Mouse (Mus musculus) thymus, postnatal 10 days (tissue): Measurements from ENCODE around the gene Treml1.
"Not testable (repeated sequence)": the region's sequence is repeated elsewhere in the genome, so short reads cannot be mapped to it uniquely, and the experiment has no call there.

Source experiments
- DNase-seq, 2 experiments: peaks; one replicate each; pipeline ENCODE4 v3.0.0; 2021; ENCODE audit warnings: low spot score in 2 of 2

Gene Treml1

GRCm38 (mm10) chr17:48359616-48360015 is at the start of gene Treml1:
Gene Treml1, plus strand, starts transcription at chr17:48359916.
- no peak for DNase-seq

DNA sequence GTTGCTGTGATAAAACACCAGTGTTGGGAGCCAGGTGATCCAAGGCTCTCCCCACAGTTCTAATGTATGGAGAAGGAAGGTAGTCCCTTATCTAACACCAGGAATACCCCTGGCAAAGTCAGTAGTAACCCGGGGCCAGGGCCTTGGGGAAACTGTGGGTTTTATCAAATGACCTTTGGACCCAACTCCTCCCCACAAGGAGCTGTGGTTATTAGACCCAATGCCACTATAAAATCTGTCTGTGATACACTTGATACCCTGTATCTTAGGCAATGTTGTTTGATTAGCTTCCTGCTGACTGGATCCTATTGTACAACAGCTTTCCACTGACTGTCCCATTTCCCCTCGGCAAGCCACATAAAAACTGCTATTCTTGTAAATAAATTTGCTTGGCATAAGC is 47.6 kb upstream of the Treml1 start:
- no peak for DNase-seq

- DNase-seq = not testable (repeated sequence)
These were observed 43.7 kb upstream of the Treml1 start, which contains the start of gene B430306N03Rik for GRCm38 (mm10) chr17:48315905-48316579. Gene B430306N03Rik, plus strand, starts transcription at chr17:48316141.

DNA sequence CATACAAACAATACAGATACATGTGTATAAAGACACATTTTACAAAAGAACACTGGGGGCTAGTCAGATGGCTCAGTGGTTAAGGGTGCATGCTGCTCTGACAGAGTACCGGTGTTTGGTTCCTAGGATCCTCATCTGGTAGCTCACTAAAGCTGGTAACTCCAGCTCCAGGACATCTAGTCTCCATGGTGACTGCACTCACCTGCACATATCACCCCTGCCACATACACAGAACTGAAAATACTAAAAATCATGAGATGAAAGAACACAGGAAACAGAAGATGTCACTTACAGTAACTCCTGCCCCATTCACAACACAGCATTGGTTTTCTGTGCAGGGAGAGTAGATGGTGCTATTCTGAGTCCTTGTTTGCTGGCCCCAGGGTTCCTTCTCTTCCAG is 41.0 kb upstream of the Treml1 start:
- no peak for DNase-seq

DNA sequence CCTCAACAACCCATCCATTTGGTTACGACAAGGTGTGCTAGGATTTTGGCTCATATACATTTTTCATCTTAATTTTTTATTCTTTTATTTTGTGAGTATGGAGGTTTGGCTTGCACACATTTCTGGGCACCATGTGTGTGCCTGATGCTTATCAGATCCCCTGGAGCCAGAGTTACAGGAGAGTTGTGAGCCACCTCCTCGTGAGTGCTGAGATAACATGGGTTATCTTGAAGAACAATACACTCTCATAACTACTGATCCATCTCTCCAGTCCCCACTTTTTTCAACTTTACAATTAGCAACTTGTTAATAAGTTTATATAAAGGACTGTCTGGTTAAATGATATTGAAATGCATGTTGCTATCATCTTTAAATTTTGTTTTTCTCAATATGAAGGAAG is 38.4 kb upstream of the Treml1 start:
- DNase-seq = no peak

DNA sequence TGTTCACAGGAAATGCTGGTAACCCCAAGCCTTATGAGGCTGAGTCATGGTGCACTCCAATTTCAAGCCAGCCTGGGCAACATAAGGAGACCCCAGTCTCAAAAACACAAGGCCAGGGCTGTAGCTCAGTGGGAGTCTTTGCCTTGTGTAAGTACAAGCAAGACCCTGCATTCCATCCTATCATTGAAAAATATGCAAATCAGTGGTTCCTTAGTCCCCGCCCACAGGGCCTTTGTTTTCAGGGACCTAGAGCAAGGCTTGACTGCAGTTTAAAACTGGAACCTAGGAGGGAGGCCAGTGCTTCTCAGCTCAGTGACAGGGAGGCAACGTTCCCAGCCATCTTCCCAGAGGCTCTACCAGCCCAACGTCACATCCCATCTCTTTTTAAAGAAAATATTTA is 36.5 kb upstream of the Treml1 start:
- no peak for DNase-seq

DNA sequence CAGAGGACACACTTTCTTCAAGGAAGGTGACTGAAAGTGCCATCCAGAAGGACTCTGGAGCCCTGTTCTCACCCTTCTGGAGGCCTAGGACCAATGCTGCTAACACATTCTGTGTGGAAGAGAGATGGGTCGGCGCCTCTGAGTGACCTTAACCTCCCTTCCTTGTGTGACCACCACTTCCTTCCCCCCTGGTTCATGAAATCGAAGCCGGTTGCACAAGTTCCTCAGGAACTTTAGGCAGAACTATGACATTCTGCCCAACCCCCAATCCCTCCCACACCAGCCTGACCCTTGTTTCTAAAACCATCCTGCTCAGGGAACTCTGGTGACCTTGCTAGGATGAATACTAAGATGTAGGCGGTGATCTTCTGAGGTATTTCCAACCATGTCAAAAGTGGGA is 35.5 kb upstream of the Treml1 start:
- DNase-seq = no peak

- no peak for DNase-seq
These were observed 34.6 kb upstream of the Treml1 start for GRCm38 (mm10) chr17:48325093-48325492.

- DNase-seq = no peak
These were observed 34.1 kb upstream of the Treml1 start for GRCm38 (mm10) chr17:48325638-48326037.

DNA sequence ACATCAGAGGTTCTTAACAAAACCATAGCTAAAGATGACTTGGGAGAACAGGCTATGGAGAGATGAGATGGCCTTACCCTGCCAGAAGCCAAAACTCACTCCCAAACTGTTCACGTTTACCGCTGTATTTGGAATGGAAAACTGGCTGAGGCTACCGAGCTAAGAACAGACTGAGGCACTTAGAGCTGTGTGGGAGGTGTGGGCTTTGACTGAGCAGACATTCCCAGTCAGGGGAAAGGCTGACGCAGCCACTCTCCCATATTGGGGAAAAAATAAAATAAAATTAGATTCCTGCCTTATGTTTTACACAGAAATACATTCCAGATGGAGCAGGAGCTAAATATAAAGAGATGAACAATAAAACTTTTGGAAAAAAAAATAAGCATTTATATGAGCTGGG is 33.1 kb upstream of the Treml1 start:
- no peak for DNase-seq

DNA sequence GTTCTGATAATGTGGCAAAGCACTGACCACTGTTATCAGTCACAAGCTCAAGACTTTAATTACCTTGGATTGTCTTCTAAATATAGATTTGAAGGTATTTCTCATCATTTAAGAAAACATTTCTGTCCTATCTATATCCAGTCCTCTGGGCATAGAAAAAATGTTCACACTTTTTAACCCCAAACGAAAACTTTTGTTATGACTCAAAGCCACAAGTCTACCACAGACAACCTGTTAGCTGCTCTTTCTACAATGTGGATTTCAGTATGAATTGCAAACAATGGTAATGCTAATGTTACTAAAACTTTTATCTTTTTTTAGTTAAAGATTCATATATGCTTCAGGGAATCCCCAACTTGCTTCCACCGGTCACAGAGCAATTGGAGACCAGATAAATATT is 27.2 kb upstream of the Treml1 start:
- DNase-seq = no peak

DNA sequence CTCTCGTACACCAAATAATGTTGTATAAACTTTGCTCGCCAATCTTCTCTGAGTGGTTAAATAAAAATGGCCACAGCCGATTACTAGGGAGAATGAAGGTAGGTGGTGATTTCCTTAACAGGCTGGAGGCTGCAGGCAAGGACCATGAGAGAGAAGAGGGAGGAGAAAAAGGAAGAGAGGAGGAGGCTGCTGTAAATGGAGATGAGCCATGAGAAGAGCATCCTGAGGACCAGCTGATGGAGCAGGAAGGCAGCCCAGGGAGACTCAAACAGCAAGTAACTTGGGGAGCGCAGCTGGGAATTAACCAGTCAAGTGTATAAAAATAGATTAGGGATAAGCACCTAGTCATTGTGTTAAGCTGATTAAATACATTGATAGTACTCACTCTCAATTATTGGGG is 25.5 kb upstream of the Treml1 start:
- no peak for DNase-seq

GRCm38 (mm10) chr17:48336857-48337256 is 22.9 kb upstream of the Treml1 start:
- peak; percentile 48 to 89 for DNase-seq

GRCm38 (mm10) chr17:48340267-48340666 is 19.4 kb upstream of the Treml1 start:
- DNase-seq = no peak

GRCm38 (mm10) chr17:48341947-48342346 is 17.8 kb upstream of the Treml1 start:
- DNase-seq = no peak

DNA sequence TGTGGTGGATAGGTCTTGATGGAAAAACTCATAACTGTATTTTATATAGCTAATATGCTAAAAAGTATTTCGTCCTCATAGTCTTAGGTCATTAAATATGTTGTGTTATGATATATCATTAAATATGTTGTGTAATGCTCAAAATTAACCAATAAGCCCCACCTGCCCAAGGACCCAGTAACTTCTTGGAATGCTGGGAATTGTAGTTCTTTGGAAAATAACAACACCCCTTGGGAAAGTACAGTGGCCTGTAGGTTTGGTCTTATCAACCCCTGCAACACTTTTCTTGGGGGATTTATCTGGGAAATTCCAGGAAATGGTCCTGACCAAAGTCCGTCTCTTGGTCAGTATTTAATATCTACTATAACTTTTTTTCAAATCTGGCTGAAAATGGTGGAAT is 16.7 kb upstream of the Treml1 start:
- DNase-seq = no peak

GRCm38 (mm10) chr17:48345824-48346223 is 13.9 kb upstream of the Treml1 start:
- DNase-seq = no peak

DNA sequence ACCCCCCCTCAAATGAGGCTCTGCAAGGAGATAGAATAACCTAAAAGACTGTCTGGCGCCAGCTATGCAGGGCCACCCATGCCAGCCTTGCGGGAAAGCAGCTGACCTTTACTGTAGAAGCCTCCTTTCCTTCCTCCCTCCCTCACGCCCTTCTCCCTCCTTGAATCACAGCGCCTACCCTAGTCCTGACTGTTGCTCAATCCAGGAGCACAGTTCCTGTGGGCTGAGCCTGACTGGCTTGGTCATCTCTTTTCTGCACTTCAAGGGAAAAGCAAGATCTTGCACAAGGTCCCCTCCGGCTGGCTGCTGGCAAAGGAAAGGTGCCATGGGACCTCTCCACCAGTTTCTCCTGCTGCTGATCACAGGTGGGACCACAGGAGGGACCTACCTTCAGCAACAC is 13.5 kb upstream of the Treml1 start, which contains the start of gene Trem2:
Gene Trem2 (plus strand): TSS at position 171 of the 400 bp plus-strand sequence.
- DNase-seq = no peak

GRCm38 (mm10) chr17:48346834-48347233 is 12.9 kb upstream of the Treml1 start:
- DNase-seq = no peak

DNA sequence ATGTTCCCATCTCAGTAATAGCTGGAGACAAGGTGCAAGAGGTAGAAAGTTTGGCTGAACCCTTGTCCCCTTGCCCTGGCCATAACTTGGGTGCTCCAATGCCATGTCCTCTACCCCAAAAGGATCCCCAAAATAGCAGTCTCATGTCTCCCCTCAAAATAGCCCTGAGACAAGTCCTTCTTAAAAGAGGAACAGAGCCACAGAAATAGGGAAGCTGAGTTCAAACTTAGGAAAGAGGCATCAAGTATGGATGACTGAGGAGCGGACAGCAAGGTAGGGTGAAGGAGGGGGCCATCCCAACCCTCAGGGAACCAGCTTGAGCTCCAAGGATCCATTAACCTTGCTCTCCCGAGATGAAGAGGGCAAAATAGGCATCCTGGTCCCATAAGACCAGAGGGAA is 12.4 kb upstream of the Treml1 start:
- DNase-seq = no peak

- DNase-seq = no peak
These were observed 9.0 kb upstream of the Treml1 start for GRCm38 (mm10) chr17:48350681-48351193.

GRCm38 (mm10) chr17:48352976-48353375 is 6.7 kb upstream of the Treml1 start:
- not testable (repeated sequence) for DNase-seq

- no peak for DNase-seq
These were observed 3.9 kb upstream of the Treml1 start for GRCm38 (mm10) chr17:48355822-48356221.

- no peak for DNase-seq
These were observed 1.8 kb upstream of the Treml1 start for GRCm38 (mm10) chr17:48357892-48358291.
